Mouse (Mus musculus): Measurements from ENCODE around the gene Lamc2.

Gene Lamc2

DNA sequence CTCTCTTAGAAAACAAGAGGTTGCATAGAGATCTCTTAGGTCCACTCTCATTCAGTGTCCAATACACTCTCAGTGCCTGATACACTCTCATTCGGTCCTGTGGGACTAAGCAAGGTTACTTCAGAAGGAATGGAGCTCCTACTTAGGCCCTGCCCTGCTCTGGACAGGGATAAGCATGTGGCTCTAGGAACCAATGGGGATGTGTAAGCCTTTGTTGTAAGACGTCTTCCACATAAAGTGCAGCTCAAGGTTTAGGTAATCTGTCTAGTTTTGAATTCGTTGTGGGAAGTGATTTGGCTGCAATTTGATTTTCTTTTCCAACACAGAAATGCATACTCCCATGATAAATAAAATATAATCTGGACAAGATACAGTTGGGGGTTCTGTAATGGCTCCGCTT is 6.1 kb downstream of the Lamc2 start:
- DNase-seq (ENCODE audit: low spot score): no peak

DNA sequence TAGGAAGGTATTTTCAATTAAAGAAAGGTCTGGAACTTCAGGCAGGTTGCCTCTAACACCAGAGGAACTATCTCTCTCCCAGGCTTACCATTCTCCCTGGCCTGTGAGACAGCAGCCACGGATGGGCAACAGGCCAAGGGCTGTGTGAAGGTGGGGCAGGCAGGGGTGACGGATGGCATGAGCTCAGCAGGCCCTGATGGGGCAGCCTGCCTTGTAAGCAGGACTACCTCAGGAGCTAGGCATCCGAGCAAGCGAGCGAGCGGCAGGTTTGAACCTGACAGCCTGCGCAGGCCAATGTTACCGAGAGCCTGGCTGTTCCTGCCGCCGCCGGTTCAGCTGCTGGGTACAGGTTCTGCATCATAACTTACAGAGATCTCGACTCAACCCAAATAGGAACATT is 11.4 kb downstream of the Lamc2 start:
- DNase-seq (ENCODE audit: low spot score): peak; percentile 79

DNA sequence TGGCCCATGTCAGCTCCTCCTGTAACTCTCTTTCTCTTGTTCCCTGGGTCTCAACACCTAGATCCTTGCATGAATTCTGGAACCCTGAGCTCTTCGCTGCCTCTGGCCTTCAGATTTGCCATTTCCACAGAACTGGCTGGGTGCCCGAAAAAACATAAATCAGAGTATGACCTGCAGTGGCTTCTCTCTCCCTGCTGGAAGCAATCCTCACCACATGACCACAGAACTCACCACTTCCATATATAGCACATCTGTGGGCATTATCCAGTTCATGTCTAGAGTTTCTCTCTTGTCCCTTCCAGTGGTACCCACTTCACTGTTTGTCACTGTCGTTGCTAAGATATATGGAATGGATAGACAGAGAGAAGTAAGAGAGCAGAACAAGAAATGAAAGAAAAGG is 13.0 kb downstream of the Lamc2 start:
- peak; percentile 60 for DNase-seq (ENCODE audit: low spot score)

GRCm38 (mm10) chr1:153172291-153172731 is 13.9 kb downstream of the Lamc2 start:
- DNase-seq (ENCODE audit: low spot score): no peak

DNA sequence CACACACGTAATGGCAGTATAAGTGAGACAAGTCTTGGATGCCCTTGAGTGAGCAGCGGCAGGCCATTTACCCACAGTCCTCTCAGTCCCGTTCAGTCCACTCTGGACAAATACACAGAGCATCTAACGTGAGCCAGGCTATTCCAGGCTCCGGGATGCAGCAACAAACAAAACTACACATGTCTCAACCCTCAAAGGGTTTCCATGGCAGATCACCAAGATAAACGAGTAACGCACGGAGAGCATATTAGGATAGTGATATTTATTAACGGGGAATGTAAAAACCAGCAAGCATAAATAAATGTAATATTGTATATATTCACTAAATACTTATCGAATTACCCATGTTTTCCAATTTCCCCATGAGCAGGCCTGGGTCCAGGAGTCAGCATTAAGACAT is 15.2 kb downstream of the Lamc2 start:
- DNase-seq (ENCODE audit: low spot score): no peak

DNA sequence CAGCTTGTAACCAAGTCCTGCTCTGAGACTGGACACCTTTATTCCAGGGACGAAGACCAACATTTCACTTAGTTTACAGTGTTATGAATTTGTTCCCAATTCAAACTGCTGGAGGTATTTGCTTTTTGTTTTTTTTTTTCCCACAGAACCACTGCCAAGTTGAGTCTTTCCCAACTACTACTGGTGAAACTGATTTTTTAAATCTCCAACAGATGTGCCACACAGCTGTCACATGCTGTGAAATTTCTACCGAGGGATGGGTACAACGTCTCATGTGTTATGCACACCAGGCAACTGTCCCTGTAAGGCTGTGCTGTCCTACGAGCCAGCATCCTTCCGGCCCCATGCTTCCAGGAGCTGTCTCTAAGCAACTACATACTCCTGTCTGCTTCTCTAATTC is 18.0 kb downstream of the Lamc2 start:
- no peak for DNase-seq (ENCODE audit: low spot score)

- no peak for DNase-seq (ENCODE audit: low spot score)
These were observed 22.4 kb downstream of the Lamc2 start for GRCm38 (mm10) chr1:153163831-153164230.

DNA sequence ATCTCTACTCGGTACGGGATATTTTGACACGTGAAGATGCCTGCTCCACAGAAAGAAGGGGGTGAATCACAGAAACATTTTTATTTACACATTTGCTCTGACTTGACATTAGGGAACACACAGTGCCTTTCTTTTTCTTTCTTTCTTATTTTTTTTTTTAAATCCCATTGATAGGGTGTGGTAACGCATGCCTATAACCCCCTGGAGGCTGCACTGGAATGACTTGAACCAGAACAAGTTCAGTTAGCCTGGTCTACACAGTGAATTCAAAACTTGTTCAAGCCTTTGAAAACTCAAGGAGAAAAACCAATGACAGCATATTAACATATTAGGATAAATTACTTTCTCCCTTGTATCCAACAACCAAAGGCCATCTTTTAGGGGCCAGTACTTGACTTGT is 27.1 kb downstream of the Lamc2 start:
- DNase-seq (ENCODE audit: low spot score): peak; percentile 14

DNA sequence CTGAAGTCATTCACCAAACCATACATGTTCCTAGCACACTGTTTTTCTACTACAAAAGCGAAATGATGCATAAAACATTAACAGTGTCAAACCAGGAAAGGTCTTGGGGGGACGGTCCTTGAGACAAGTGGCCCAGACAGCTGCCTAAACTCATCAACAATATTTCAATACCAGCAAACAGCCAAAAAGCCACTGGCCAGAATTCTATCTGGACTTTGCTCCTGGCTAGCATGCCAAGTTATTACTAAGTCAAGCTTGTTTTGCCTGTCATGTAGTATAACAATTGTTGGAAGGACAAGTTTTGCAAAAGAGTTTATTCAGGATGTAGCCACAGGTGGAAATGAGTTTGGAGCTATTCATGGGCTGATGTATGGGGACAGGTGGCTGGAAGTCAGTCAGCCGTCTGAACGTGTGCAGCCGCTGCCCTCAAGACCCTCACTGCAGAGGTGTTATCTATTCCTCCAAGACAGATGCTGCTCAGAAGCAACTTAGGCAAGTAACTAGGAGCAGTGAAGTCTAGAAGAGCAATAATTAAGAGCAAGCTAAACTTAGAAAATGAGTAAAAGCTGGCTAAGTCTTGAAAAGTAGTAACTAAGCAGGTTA is 29.1 kb downstream of the Lamc2 start:
- DNase-seq (ENCODE audit: low spot score): no peak

DNA sequence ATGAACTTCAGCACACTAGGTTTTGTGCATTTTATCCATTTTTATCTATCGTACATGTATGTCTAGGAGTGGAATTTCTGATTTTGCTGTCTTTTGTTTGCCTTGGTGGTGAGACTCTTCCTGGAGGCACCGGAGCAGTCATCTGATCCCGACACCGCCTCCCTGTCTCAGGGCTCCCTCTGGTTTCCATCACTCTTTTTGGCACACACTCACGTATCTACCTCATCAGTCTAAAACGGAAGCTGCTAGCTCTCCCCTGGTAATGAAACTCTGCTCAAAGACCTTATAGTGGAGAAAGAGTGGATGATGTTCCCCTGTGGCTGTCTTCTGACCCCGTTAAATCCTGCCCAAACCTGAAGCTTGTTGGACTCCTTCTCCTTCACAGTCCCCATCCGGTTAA is 30.9 kb downstream of the Lamc2 start:
- no peak for DNase-seq (ENCODE audit: low spot score)

DNA sequence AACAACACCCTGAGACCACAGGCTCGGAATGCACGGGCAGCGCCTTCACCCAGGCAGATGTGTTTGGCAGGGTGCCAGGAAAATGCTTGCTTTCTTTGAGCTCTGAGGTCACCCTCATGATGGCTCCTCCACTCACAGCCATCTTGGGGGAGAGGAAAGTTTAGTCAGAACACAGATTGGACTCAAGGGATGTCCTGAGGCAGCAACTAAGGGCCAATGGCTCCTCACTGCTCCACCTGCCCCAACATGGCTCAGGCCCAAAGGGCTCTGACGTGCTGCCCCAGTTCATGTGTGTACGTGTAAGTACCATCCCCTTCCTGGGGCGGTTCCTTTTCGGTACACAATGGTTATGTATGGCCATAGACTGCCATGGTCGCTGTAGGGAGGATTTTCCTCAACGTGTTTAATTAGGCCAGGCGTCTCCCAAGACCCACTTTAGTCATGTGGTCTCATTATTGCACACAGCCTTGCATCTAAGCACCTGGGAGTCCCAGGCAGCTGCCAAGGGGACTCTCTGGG is 32.6 kb downstream of the Lamc2 start:
- DNase-seq (ENCODE audit: low spot score): peak; percentile 58

- no peak for DNase-seq (ENCODE audit: low spot score)
These were observed 33.7 kb downstream of the Lamc2 start for GRCm38 (mm10) chr1:153152594-153152993.

DNA sequence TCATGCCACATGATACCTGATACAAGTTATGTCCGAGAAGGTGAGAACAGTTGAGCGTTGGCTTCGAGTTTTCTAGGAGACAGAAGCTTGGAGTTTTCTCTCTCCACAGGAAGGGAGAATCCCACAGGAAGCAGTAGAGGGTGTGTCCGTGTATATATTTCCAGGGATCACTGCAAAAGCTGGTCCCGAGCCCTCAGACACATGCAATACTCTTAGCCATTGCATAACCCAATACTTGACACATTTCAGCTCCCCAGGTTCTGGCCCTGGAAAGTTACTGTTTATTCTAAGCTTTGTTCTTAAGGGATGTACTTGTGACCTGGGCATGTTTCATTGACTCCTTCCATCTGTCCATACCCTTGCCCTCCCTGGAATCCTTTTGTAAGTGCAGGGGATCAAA is 40.5 kb downstream of the Lamc2 start:
- DNase-seq (ENCODE audit: low spot score): no peak

GRCm38 (mm10) chr1:153144021-153144420 is 42.2 kb downstream of the Lamc2 start:
- DNase-seq (ENCODE audit: low spot score): no peak

DNA sequence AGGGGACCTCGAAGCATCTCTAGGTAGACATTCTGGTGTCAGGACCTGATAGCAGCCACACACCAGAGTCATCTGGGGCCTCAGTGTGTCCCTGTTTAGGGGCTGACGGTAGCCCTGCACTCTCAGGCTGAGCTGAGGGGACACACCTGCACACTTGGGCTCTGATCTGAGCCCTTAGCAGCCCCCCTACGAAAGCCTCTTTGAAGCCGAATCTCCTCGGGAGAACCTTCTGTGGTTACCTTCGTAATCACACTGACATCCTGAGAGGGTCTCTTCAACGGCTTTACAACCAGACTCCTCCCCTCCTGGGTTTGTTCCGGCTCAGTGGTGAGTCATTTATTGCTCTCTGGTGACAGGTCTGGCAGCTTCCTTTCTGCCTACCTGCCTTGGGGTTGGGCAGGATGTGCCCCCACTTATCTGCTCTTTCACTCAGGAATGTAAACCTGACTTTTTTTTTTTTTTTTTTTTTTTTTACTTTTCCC is 45.5 kb downstream of the Lamc2 start:
- DNase-seq (ENCODE audit: low spot score): no peak

DNA sequence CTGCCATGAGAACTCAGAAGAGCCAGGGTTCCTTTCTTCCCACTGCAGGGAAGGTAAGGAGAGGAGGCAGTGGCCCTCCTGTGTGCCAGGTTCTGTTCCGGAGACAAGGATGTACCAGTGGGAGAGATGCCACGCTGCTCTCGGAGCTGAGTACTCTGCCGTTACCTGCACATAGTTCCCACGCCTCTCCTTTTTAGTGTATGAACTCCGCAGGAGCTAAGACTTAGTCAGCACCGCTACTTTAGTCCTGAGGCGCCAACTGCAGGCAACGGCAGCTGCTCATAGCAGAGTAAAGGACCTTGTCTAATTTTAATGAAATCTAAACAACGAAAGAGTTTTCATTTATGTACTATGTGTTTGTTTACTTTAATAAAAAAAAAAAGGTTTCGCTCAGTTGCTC is 46.0 kb downstream of the Lamc2 start:
- no peak for DNase-seq (ENCODE audit: low spot score)

DNA sequence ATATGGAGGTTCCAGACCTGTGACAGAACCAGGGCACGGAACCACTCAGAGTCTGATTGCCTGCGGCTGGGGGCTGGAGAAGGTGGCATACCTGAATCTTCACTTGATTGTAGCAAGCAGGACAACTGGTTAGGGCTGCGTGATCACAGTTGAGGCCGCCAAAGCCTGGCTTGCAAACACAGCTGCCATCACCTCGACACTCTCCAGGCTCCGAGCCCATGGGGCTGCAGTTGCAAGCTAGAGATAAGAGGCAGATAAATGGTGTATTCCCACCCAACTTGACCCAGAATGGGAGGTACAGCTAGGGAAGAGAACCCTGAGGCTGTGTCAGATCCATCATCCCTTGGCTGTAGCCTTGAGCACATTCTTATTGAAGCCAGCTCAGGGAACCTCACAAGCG is 46.6 kb downstream of the Lamc2 start:
- DNase-seq (ENCODE audit: low spot score): no peak

GRCm38 (mm10) chr1:153138486-153138885 is 47.8 kb downstream of the Lamc2 start:
- DNase-seq (ENCODE audit: low spot score): no peak

GRCm38 (mm10) chr1:153136647-153137046 is 49.6 kb downstream of the Lamc2 start:
- DNase-seq (ENCODE audit: low spot score): no peak

DNA sequence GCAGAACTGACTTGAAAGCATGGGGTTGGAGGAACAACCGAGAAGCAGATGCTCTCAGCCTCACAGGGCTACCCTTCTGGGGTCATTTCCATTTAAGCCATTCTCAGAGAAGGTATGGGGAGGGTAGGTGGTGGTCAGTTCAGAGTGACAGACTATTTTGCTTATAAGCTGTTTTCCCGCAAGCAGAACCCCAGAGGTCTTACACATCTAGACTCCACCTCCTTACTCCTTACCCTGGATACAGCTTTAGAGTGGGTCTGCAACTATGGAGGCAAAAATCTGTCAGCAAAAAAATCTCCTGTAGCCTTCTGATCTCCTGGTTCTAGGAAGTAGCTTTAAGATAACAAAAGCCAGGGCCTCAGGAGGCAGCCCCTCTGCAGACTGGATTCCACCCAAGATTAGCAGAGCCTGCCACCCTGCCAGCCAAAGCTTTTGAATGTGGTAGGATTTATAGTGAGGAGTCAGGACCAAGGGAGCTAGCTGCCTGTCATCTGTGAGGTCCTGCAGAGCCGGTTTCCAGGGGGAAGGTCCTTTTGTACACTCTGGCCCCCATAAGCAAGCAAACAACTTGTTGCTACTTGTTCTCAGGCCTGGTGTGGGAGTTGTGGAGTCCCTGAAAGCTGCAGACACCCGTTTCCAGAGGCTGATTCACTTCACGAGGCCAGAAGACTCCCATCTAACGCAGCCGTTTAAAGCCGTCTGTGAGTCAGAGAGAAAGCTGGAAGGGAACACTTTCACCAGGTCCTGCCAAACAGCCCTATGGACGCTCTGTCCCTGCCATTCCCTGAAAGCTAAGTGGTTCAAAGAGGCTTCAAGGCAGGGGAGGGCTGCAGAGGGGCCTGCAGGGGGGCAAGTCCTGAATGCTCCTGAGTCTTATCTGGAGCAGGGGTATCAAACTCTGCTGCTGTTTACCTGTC is 52.1 kb downstream of the Lamc2 start:
- no peak for DNase-seq (ENCODE audit: low spot score)

DNA sequence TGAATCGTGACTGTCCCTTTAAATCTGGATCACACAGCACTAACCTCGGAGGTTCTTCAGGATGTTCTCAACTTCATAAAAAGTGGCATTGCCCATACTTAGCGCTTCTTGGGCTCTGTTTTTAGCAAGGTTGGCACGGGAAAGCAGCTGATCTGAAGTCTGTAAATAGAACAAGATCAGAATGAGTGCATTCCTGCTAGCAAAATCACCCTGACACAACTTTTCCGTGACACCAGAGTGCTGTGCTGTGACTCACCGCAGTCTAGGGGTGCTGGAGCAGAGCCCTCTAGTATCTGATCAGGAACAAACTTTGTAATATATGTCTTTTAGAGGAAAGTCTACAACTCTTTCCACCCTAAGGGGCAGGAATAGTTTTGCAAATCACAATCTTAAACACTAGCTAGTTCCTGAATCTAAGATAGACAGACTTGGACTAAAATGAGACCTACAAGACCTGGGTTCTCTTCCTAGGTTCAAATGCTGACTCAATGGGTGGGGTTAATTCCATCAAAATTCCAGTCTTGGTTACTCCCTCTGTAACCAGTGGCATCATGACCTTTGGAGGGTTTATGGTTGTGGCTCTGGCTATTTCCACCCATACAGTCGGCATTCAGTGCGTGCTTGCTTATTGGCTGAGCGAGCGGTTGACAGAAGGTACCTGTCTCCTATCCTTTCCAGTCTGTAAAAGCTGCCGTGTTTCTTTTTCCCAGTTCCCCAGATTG is 56.1 kb downstream of the Lamc2 start:
- no peak for DNase-seq (ENCODE audit: low spot score)

GRCm38 (mm10) chr1:153128780-153129179 is 57.5 kb downstream of the Lamc2 start:
- DNase-seq (ENCODE audit: low spot score): no peak

DNA sequence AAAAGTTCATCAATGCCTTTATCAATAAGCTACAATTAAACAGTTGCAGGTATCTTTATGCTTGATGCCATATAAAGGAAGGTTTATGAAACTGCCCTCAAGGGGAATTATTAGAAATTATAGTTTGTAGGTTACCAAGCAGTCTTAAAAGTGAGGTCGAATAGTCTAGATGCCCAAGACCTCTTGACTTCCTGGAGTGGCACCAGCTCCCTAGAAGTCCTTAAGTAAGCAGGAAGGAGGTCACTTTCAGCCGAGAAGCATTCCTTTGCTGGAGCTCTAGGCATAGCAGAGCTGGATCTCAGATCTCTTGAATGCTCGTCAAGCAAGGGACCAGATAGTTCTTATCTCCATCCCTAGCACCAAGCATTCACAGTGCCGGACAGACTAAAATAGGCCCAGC is 58.6 kb downstream of the Lamc2 start:
- DNase-seq (ENCODE audit: low spot score): no peak

Data from testis, postnatal 10 days (tissue).